Mouse (Mus musculus): Measurements from ENCODE around the gene Wnt5b. TPM values are rescaled to one million over a fixed set of nuclear protein-coding genes. Genes with fewer than 3 reads are reported as not detected.

Wnt5b gene
- total RNA-seq, 1 experiment: 3.5 TPM

DNA sequence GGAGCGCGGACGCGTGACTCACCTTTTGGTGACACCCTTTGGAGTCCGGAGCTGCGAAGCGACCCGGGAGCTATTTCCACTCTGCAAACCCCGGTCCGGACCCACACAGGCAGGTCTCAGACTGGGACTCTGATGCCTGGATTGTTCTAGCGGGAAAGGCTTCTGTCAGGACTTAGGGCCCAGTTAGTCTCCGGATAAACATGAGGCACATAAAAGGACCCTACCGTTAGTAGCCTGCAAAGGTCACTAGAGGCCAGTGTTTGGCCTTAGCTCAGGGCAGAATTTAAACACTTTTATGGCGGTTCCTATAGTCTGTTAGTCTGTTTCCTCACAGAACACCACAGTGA is 344 bp upstream of the Wnt5b start:
- in situ Hi-C loops (cut with MboI; ENCODE audit: low sequenced_read_pairs in 2 of 2, unreplicated experiment in 2 of 2): no loop called here
- DNase-seq (ENCODE audit: low read depth, low spot score): no peak
- TF ChIP-seq MAFK (IDR thresholded peaks at IDR 0.05; ENCODE audit: insufficient read depth, low read depth, low read length): no peak
- no peak for TF ChIP-seq ZC3H11A (IDR thresholded peaks at IDR 0.05; ENCODE audit: borderline replicate concordance, low read depth, low read length)
- no peak for TF ChIP-seq ZNF384 (IDR thresholded peaks at IDR 0.05; ENCODE audit: low read depth, low read length)
- no peak for TF ChIP-seq HCFC1 (IDR thresholded peaks at IDR 0.05; ENCODE audit: borderline replicate concordance, insufficient read depth, low read length)
- no peak for TF ChIP-seq CHD2 (IDR thresholded peaks at IDR 0.05; ENCODE audit: low read depth, low read length)
- Histone ChIP-seq H3K4me1 (ENCODE audit: control insufficient read depth in 2 of 2, insufficient read depth in 2 of 2, low read length in 2 of 2, poor library complexity in 1 of 2) (peaks cover 0 to 2% of the 10 kb centered on the region in 2 experiments; a peak in 1 of 4 replicates), H3K9me3 (ENCODE audit: control insufficient read depth, insufficient read depth, low read depth, low read length) (no peaks in the 10 kb centered on the region), H3K27ac (ENCODE audit: insufficient read depth, low read depth, low read length, poor library complexity, severe bottlenecking) (no peak overlapping the region), H3K36me3 (ENCODE audit: control insufficient read depth, insufficient read depth, low read length, poor library complexity, severe bottlenecking) (no peaks in the 10 kb centered on the region), H3K9ac (ENCODE audit: insufficient read depth, low read depth, low read length, poor library complexity, severe bottlenecking) (0 out of 2 replicates have a peak overlapping the region, but pooled peaks have one; percentile 18), H3K4me3 (ENCODE audit: insufficient read depth in 1 of 2, low read depth in 1 of 2, low read length in 2 of 2, poor library complexity in 1 of 2, severe bottlenecking in 1 of 2) (peak overlapping the region; percentile 80)

GRCm38 (mm10) chr6:119543456-119543802 is 718 bp downstream of the Wnt5b start:
- H3K27ac ChIP-seq (ENCODE audit: insufficient read depth, low read depth, low read length, poor library complexity, severe bottlenecking): no peak overlapping the region
- H3K4me1 ChIP-seq (ENCODE audit: control insufficient read depth in 2 of 2, insufficient read depth in 2 of 2, low read length in 2 of 2, poor library complexity in 1 of 2): peaks cover 0 to 2% of the 10 kb centered on the region in 2 experiments; a peak in 1 of 4 replicates
- H3K36me3 ChIP-seq (ENCODE audit: control insufficient read depth, insufficient read depth, low read length, poor library complexity, severe bottlenecking): no peaks in the 10 kb centered on the region
- in situ Hi-C loops (cut with MboI; ENCODE audit: low sequenced_read_pairs in 2 of 2, unreplicated experiment in 2 of 2): no loop called here
- H3K9me3 ChIP-seq (ENCODE audit: control insufficient read depth, insufficient read depth, low read depth, low read length): no peaks in the 10 kb centered on the region
- peak overlapping the region; percentile 74 for H3K9ac ChIP-seq (ENCODE audit: insufficient read depth, low read depth, low read length, poor library complexity, severe bottlenecking)
- H3K4me3 ChIP-seq (ENCODE audit: insufficient read depth in 1 of 2, low read depth in 1 of 2, low read length in 2 of 2, poor library complexity in 1 of 2, severe bottlenecking in 1 of 2): peak overlapping the region; percentile 80
- TF ChIP-seq CHD2 (IDR thresholded peaks at IDR 0.05; ENCODE audit: low read depth, low read length) (no peak), MAFK (IDR thresholded peaks at IDR 0.05; ENCODE audit: insufficient read depth, low read depth, low read length) (no peak), ZC3H11A (IDR thresholded peaks at IDR 0.05; ENCODE audit: borderline replicate concordance, low read depth, low read length) (no peak), HCFC1 (IDR thresholded peaks at IDR 0.05; ENCODE audit: borderline replicate concordance, insufficient read depth, low read length) (no peak), ZNF384 (IDR thresholded peaks at IDR 0.05; ENCODE audit: low read depth, low read length) (no peak)
- peak; percentile 26 for DNase-seq (ENCODE audit: low read depth, low spot score)

DNA sequence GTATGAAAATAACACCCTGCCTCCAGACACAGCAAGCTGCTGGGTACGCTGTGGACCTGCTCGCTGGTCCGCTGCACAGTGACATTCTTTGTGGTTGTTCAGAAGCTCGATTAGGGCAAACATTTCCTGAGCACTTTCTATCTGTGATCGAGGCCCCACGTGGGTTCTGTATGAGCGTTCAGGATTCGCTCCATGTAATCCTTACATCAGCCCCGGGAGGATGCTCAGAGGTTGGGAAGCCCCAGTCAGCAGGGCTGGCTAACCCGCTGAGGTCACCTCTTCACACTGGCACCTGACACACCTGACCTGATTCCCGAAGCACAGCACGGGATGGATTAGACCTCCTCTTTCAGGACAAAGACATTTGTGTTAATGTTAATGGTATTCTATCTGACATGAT is 8.3 kb downstream of the Wnt5b start:
- H3K9ac ChIP-seq (ENCODE audit: insufficient read depth, low read depth, low read length, poor library complexity, severe bottlenecking): no peak overlapping the region
- no peak overlapping the region for H3K27ac ChIP-seq (ENCODE audit: insufficient read depth, low read depth, low read length, poor library complexity, severe bottlenecking)
- no peaks in the 10 kb centered on the region for H3K9me3 ChIP-seq (ENCODE audit: control insufficient read depth, insufficient read depth, low read depth, low read length)
- no peak overlapping the region for H3K4me3 ChIP-seq (ENCODE audit: insufficient read depth in 1 of 2, low read depth in 1 of 2, low read length in 2 of 2, poor library complexity in 1 of 2, severe bottlenecking in 1 of 2)
- no peaks in the 10 kb centered on the region for H3K36me3 ChIP-seq (ENCODE audit: control insufficient read depth, insufficient read depth, low read length, poor library complexity, severe bottlenecking)
- no peak for DNase-seq (ENCODE audit: low read depth, low spot score)
- no peak for TF ChIP-seq ZNF384 (IDR thresholded peaks at IDR 0.05; ENCODE audit: low read depth, low read length)
- no peak for TF ChIP-seq ZC3H11A (IDR thresholded peaks at IDR 0.05; ENCODE audit: borderline replicate concordance, low read depth, low read length)
- no peak for TF ChIP-seq CHD2 (IDR thresholded peaks at IDR 0.05; ENCODE audit: low read depth, low read length)
- TF ChIP-seq MAFK (IDR thresholded peaks at IDR 0.05; ENCODE audit: insufficient read depth, low read depth, low read length): no peak
- TF ChIP-seq HCFC1 (IDR thresholded peaks at IDR 0.05; ENCODE audit: borderline replicate concordance, insufficient read depth, low read length): no peak
- in situ Hi-C loops (cut with MboI; ENCODE audit: low sequenced_read_pairs in 2 of 2, unreplicated experiment in 2 of 2): no loop called here
- H3K4me1 ChIP-seq (ENCODE audit: control insufficient read depth in 2 of 2, insufficient read depth in 2 of 2, low read length in 2 of 2, poor library complexity in 1 of 2): no peaks in the 10 kb centered on the region

- in situ Hi-C loops (cut with MboI; ENCODE audit: low sequenced_read_pairs in 2 of 2, unreplicated experiment in 2 of 2): no loop called here
- no peak overlapping the region for H3K27ac ChIP-seq (ENCODE audit: insufficient read depth, low read depth, low read length, poor library complexity, severe bottlenecking)
- H3K4me1 ChIP-seq (ENCODE audit: control insufficient read depth in 2 of 2, insufficient read depth in 2 of 2, low read length in 2 of 2, poor library complexity in 1 of 2): no peaks in the 10 kb centered on the region
- no peaks in the 10 kb centered on the region for H3K9me3 ChIP-seq (ENCODE audit: control insufficient read depth, insufficient read depth, low read depth, low read length)
- TF ChIP-seq CHD2 (IDR thresholded peaks at IDR 0.05; ENCODE audit: low read depth, low read length): no peak
- no peak for TF ChIP-seq ZC3H11A (IDR thresholded peaks at IDR 0.05; ENCODE audit: borderline replicate concordance, low read depth, low read length)
- no peak for TF ChIP-seq HCFC1 (IDR thresholded peaks at IDR 0.05; ENCODE audit: borderline replicate concordance, insufficient read depth, low read length)
- TF ChIP-seq ZNF384 (IDR thresholded peaks at IDR 0.05; ENCODE audit: low read depth, low read length): no peak
- no peak for TF ChIP-seq MAFK (IDR thresholded peaks at IDR 0.05; ENCODE audit: insufficient read depth, low read depth, low read length)
- no peaks in the 10 kb centered on the region for H3K36me3 ChIP-seq (ENCODE audit: control insufficient read depth, insufficient read depth, low read length, poor library complexity, severe bottlenecking)
- no peak overlapping the region for H3K9ac ChIP-seq (ENCODE audit: insufficient read depth, low read depth, low read length, poor library complexity, severe bottlenecking)
- no peak for DNase-seq (ENCODE audit: low read depth, low spot score)
- H3K4me3 ChIP-seq (ENCODE audit: insufficient read depth in 1 of 2, low read depth in 1 of 2, low read length in 2 of 2, poor library complexity in 1 of 2, severe bottlenecking in 1 of 2): no peak overlapping the region
Observed at GRCm38 (mm10) chr6:119533170-119533709, 10.9 kb downstream of the Wnt5b start.

GRCm38 (mm10) chr6:119529659-119530058 is 14.5 kb downstream of the Wnt5b start:
- H3K9me3 ChIP-seq (ENCODE audit: control insufficient read depth, insufficient read depth, low read depth, low read length): no peaks in the 10 kb centered on the region
- no peak overlapping the region for H3K4me3 ChIP-seq (ENCODE audit: insufficient read depth in 1 of 2, low read depth in 1 of 2, low read length in 2 of 2, poor library complexity in 1 of 2, severe bottlenecking in 1 of 2)
- in situ Hi-C loops (cut with MboI; ENCODE audit: low sequenced_read_pairs in 2 of 2, unreplicated experiment in 2 of 2): no loop called here
- TF ChIP-seq CHD2 (IDR thresholded peaks at IDR 0.05; ENCODE audit: low read depth, low read length): no peak
- no peak for TF ChIP-seq ZNF384 (IDR thresholded peaks at IDR 0.05; ENCODE audit: low read depth, low read length)
- no peak for TF ChIP-seq HCFC1 (IDR thresholded peaks at IDR 0.05; ENCODE audit: borderline replicate concordance, insufficient read depth, low read length)
- TF ChIP-seq ZC3H11A (IDR thresholded peaks at IDR 0.05; ENCODE audit: borderline replicate concordance, low read depth, low read length): no peak
- TF ChIP-seq MAFK (IDR thresholded peaks at IDR 0.05; ENCODE audit: insufficient read depth, low read depth, low read length): no peak
- H3K27ac ChIP-seq (ENCODE audit: insufficient read depth, low read depth, low read length, poor library complexity, severe bottlenecking): no peak overlapping the region
- no peaks in the 10 kb centered on the region for H3K36me3 ChIP-seq (ENCODE audit: control insufficient read depth, insufficient read depth, low read length, poor library complexity, severe bottlenecking)
- DNase-seq (ENCODE audit: low read depth, low spot score): no peak
- H3K9ac ChIP-seq (ENCODE audit: insufficient read depth, low read depth, low read length, poor library complexity, severe bottlenecking): no peak overlapping the region
- H3K4me1 ChIP-seq (ENCODE audit: control insufficient read depth in 2 of 2, insufficient read depth in 2 of 2, low read length in 2 of 2, poor library complexity in 1 of 2): no peaks in the 10 kb centered on the region
